Mouse (Mus musculus): ENCODE measurements around the gene Tmc6. TPM values are rescaled to one million over a fixed set of nuclear protein-coding genes. Genes with fewer than 3 reads are reported as not detected.

Tmc6 gene
- polyA plus RNA-seq, 1 experiment, result 13.7 TPM

GRCm38 (mm10) chr11:117728245-117728644, 53.8 kb downstream of the Tmc6 start:
- TF ChIP-seq CTCF (IDR thresholded peaks at IDR 0.05; ENCODE audit: borderline replicate concordance, insufficient read depth, low read depth, low read length) (no peak), POLR2A (IDR thresholded peaks at IDR 0.05; ENCODE audit: borderline replicate concordance, insufficient read depth, low read length) (no peak)

DNA sequence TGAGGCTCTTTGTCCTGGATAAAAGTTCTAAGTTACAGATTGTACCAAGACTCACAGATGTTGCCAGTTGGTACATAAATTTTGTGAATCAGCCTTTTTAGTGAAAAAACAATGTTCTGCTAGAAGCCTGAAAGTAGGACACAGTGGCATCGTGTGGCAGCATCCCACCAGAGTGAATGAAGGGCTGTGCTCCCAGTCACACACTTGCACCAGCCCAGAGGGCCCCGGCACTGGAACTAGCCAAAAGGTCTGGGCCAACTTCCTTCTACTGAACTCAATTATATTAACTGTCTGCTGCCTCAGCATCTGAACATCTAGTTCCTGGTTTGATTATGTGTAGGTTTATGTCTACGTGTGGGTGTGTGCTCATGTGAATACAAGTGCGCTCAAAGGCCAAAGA, 55.0 kb downstream of the Tmc6 start:
- Histone ChIP-seq H3K4me3 (replicated peaks; ENCODE audit: insufficient read depth, low read depth, low read length) (no peak overlapping the region), H3K27ac (ENCODE audit: insufficient read depth, low read length) (no peak overlapping the region), H3K4me1 (ENCODE audit: control insufficient read depth, insufficient read depth, low read length) (peaks cover 7% of the 10 kb centered on the region), H3K27me3 (ENCODE audit: control insufficient read depth, insufficient read depth, low read length) (no peaks in the 10 kb centered on the region)
- 87% methylated on average over 4 of the region's 4 CpGs for WGBS
- TF ChIP-seq CTCF (IDR thresholded peaks at IDR 0.05; ENCODE audit: borderline replicate concordance, insufficient read depth, low read depth, low read length) (no peak), POLR2A (IDR thresholded peaks at IDR 0.05; ENCODE audit: borderline replicate concordance, insufficient read depth, low read length) (no peak)
- no peak for DNase-seq

More at GRCm38 (mm10) chr11:117728245-117728644, 53.8 kb downstream of the Tmc6 start:
- Histone ChIP-seq H3K27ac (ENCODE audit: insufficient read depth, low read length) (no peak overlapping the region), H3K4me3 (replicated peaks; ENCODE audit: insufficient read depth, low read depth, low read length) (no peak overlapping the region), H3K27me3 (ENCODE audit: control insufficient read depth, insufficient read depth, low read length) (no peaks in the 10 kb centered on the region), H3K4me1 (ENCODE audit: control insufficient read depth, insufficient read depth, low read length) (peaks cover 10% of the 10 kb centered on the region)
- DNase-seq, result no peak
- 86% methylated on average over 5 of the region's 5 CpGs for WGBS

GRCm38 (mm10) chr11:117724604-117725301, 57.2 kb downstream of the Tmc6 start:
- H3K27ac ChIP-seq (ENCODE audit: insufficient read depth, low read length), result no peak overlapping the region
- 64% methylated on average over 6 of the region's 6 CpGs for WGBS
- DNase-seq, result no peak
- H3K4me1 ChIP-seq (ENCODE audit: control insufficient read depth, insufficient read depth, low read length), result no peaks in the 10 kb centered on the region; the same call in 1 of the 2 replicates
- no peak overlapping the region for H3K4me3 ChIP-seq (replicated peaks; ENCODE audit: insufficient read depth, low read depth, low read length)
- H3K27me3 ChIP-seq (ENCODE audit: control insufficient read depth, insufficient read depth, low read length), result no peaks in the 10 kb centered on the region
- TF ChIP-seq CTCF (IDR thresholded peaks at IDR 0.05; ENCODE audit: borderline replicate concordance, insufficient read depth, low read depth, low read length), result no peak
- TF ChIP-seq POLR2A (IDR thresholded peaks at IDR 0.05; ENCODE audit: borderline replicate concordance, insufficient read depth, low read length), result no peak

DNA sequence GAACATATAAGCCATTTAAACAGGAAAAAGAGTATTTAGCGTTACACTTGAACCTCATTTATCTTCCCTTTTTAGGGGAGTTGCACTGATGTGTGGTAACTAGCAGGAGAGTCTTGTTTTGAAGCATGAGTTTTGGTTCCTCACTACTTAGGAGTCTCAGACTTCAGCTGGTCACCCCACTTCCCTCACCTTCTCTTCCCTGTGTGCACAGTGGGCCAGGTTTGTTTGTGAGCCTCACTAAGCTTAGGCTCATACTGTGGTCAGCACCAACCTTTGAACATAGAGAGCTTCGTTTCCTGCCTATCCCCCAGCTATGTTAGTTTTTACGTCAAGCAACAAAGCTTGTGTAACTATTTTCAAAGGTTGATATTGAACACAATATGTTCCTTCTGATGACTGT, 63.2 kb downstream of the Tmc6 start:
- DNase-seq, result no peak
- Histone ChIP-seq H3K27me3 (ENCODE audit: control insufficient read depth, insufficient read depth, low read length) (no peaks in the 10 kb centered on the region), H3K4me1 (ENCODE audit: control insufficient read depth, insufficient read depth, low read length) (no peaks in the 10 kb centered on the region), H3K4me3 (replicated peaks; ENCODE audit: insufficient read depth, low read depth, low read length) (no peak overlapping the region), H3K27ac (ENCODE audit: insufficient read depth, low read length) (no peak overlapping the region)
- no peak for TF ChIP-seq POLR2A (IDR thresholded peaks at IDR 0.05; ENCODE audit: borderline replicate concordance, insufficient read depth, low read length)
- 95% methylated on average over 3 of the region's 3 CpGs for WGBS

Other genes starting within 250 kb of the Tmc6 start
- 43.8 and 52.1 TPM in 2 replicates for gene Tnrc6c, start 127.9 kb downstream of the Tmc6 start, polyA plus RNA-seq (2012; rRNA removed)
- gene Tmc8, start 122 bp downstream of the Tmc6 start, polyA plus RNA-seq (2012; rRNA removed), result 0.17 and 0.29 TPM in 2 replicates
- 0.16 TPM in 1 of 2 replicates, not detected in the other for gene 6030468B19Rik, start 15.5 kb upstream of the Tmc6 start, polyA plus RNA-seq (2012; rRNA removed)
- gene Gm20708, start 27.5 kb upstream of the Tmc6 start, polyA plus RNA-seq (2012; rRNA removed), result 0.78 and 0.93 TPM in 2 replicates
- gene Syngr2, start 27.5 kb upstream of the Tmc6 start, polyA plus RNA-seq (2012; rRNA removed), result 14.0 and 14.7 TPM in 2 replicates
- 3.4 and 3.8 TPM in 2 replicates for gene Afmid, start 43.7 kb upstream of the Tmc6 start, polyA plus RNA-seq (2012; rRNA removed)
- 0.78 and 1.2 TPM in 2 replicates for gene Tk1, start 43.9 kb upstream of the Tmc6 start, polyA plus RNA-seq (2012; rRNA removed)
- gene Birc5, start 67.1 kb upstream of the Tmc6 start, polyA plus RNA-seq (2012; rRNA removed), result 0.86 and 1.2 TPM in 2 replicates
- gene Tmem235, start 78.6 kb upstream of the Tmc6 start, polyA plus RNA-seq (2012; rRNA removed), result 0.10 and 0.16 TPM in 2 replicates
- 11.5 and 12.4 TPM in 2 replicates for gene Tha1, start 91.3 kb upstream of the Tmc6 start, polyA plus RNA-seq (2012; rRNA removed)
- 1.6 and 2.1 TPM in 2 replicates for gene Socs3, start 187.8 kb upstream of the Tmc6 start, polyA plus RNA-seq (2012; rRNA removed)
- 70.5 and 76.5 TPM in 2 replicates for gene Pgs1, start 204.1 kb upstream of the Tmc6 start, polyA plus RNA-seq (2012; rRNA removed)